Mouse (Mus musculus): ENCODE measurements around the gene Lbh. TPM values are rescaled to one million over a fixed set of nuclear protein-coding genes. Genes with fewer than 3 reads are reported as not detected.

Gene Lbh
- polyA plus RNA-seq (2016; fragmentation: Nextera tagmentation; extraction: Ambion mirVana), result 2.1 and 2.2 TPM in 2 replicates

GRCm38 (mm10) chr17:72918053-72918452, at the start of gene Lbh:
Gene Lbh (plus strand): TSS chr17:72918305.
- H3K4me3 ChIP-seq, result peak within 1 kb of the TSS; percentile 79

DNA sequence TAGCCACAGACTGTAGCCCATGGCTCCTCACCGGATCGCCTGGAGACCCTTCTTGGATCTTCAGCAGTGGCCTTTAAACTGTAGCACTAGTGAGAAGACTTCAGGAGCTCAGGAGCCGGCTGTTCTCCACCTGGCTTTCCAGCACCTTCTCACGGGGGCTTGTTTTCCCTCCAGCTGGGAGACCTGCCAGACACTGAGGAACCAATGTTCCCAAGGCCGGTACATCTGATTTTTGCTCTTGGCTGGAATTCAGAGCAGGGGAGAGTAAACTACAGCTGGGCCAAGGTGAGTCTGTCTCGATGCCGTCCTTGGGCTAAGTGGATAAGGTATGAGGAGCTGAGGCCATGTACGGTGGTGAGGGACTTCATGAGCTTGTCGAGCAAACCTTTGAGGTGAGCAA, 39.1 kb upstream of the Lbh start:
- Histone ChIP-seq H3K4me3 (no peak overlapping the region), H3K27ac (replicated peaks) (no peak overlapping the region), H3K36me3 (replicated peaks) (no peaks in the 10 kb centered on the region), H3K27me3 (replicated peaks; ENCODE audit: low read depth, poor library complexity, severe bottlenecking) (no peaks in the 10 kb centered on the region), H3K9me3 (no peaks in the 10 kb centered on the region), H3K4me1 (0 out of 2 replicates have a peak, but pooled peaks cover 2% of the 10 kb centered on the region)
- WGBS, result 91% methylated on average over 9 of the region's 9 CpGs
- no peak for DNase-seq (ENCODE audit: low spot score)

More at GRCm38 (mm10) chr17:72918053-72918452, at the start of gene Lbh:
- Histone ChIP-seq H3K27ac (replicated peaks) (peak within 1 kb of the TSS; percentile 92), H3K27me3 (replicated peaks; ENCODE audit: low read depth, poor library complexity, severe bottlenecking) (peaks cover 21% of the 10 kb centered on the region), H3K4me1 (peaks cover 45% of the 10 kb centered on the region), H3K36me3 (replicated peaks) (peaks cover 19% of the 10 kb centered on the region), H3K9me3 (no peaks in the 10 kb centered on the region)
- peak; percentile 94 for DNase-seq (ENCODE audit: low spot score)
- 0% methylated on average over 35 of the region's 35 CpGs for WGBS

DNA sequence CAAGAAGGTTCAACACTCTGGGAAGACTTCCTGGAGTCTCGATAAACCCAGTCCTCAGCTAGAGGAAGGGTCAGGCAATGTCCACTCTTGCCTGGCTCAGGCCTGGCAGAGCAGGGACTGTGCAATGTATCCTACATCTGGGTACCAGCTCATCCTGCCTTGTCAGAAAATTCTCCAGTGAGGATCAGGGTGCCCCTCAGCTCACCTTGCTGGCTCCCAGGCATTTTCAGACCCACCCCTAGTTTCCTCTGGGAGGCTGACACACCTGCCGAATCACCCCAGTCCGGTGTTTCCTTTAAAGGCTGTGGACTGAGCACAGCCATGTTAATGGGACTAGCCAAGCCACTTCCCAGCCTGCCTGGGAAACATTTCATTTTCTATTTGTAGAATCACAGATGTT, 37.9 kb upstream of the Lbh start:
- no peaks in the 10 kb centered on the region for H3K27me3 ChIP-seq (replicated peaks; ENCODE audit: low read depth, poor library complexity, severe bottlenecking)
- no peak overlapping the region for H3K27ac ChIP-seq (replicated peaks)
- H3K9me3 ChIP-seq, result no peaks in the 10 kb centered on the region
- H3K4me1 ChIP-seq, result 0 out of 2 replicates have a peak, but pooled peaks cover 2% of the 10 kb centered on the region
- DNase-seq (ENCODE audit: low spot score), result no peak
- H3K4me3 ChIP-seq, result no peak overlapping the region
- no peaks in the 10 kb centered on the region for H3K36me3 ChIP-seq (replicated peaks)
- WGBS, result 77% methylated on average over 3 of the region's 3 CpGs

DNA sequence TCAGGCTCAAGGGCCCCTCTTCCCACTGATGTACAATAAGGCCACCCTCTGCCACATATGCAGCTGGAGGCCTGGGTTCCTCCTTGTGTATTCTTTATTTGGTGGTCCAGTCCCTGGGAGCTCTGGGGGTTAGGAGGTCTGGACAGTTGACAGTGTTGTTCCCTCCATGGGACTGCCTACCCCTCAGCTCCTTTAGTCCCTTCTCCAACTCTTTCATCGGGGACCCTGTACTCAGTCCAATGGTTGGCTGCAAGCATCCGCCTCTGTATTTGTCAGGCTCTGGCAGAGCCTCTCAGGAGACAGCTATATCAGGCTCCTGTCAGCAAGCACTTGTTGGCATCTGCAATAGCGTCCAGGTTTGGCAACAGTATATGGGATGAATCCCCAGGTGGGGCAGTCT, 37.1 kb upstream of the Lbh start:
- H3K36me3 ChIP-seq (replicated peaks), result no peaks in the 10 kb centered on the region
- WGBS, result 70% methylated on average over 3 of the region's 3 CpGs
- H3K4me1 ChIP-seq, result 0 out of 2 replicates have a peak, but pooled peaks cover 2% of the 10 kb centered on the region
- no peaks in the 10 kb centered on the region for H3K9me3 ChIP-seq
- no peak overlapping the region for H3K27ac ChIP-seq (replicated peaks)
- H3K27me3 ChIP-seq (replicated peaks; ENCODE audit: low read depth, poor library complexity, severe bottlenecking), result no peaks in the 10 kb centered on the region
- H3K4me3 ChIP-seq, result no peak overlapping the region
- DNase-seq (ENCODE audit: low spot score), result no peak

GRCm38 (mm10) chr17:72881804-72882203, 36.3 kb upstream of the Lbh start:
- no peak for DNase-seq (ENCODE audit: low spot score)
- Histone ChIP-seq H3K4me1 (0 out of 2 replicates have a peak, but pooled peaks cover 2% of the 10 kb centered on the region), H3K27me3 (replicated peaks; ENCODE audit: low read depth, poor library complexity, severe bottlenecking) (no peaks in the 10 kb centered on the region), H3K9me3 (no peaks in the 10 kb centered on the region), H3K36me3 (replicated peaks) (no peaks in the 10 kb centered on the region), H3K4me3 (no peak overlapping the region), H3K27ac (replicated peaks) (no peak overlapping the region)
- 54% methylated on average over 1 of the region's 1 CpGs for WGBS

- 0 out of 2 replicates have a peak, but pooled peaks cover 7% of the 10 kb centered on the region for H3K27me3 ChIP-seq (replicated peaks; ENCODE audit: low read depth, poor library complexity, severe bottlenecking)
- peak overlapping the region; percentile 28; the same call in 1 of the 2 replicates for H3K4me3 ChIP-seq
- DNase-seq (ENCODE audit: low spot score), result peak; percentile 70
- WGBS, result 13% methylated on average over 20 of the region's 20 CpGs
- no peak overlapping the region for H3K27ac ChIP-seq (replicated peaks)
- no peaks in the 10 kb centered on the region for H3K9me3 ChIP-seq
- H3K36me3 ChIP-seq (replicated peaks), result no peaks in the 10 kb centered on the region
- peaks cover 13% of the 10 kb centered on the region for H3K4me1 ChIP-seq
Measured at GRCm38 (mm10) chr17:72889556-72890397, 28.3 kb upstream of the Lbh start.

DNA sequence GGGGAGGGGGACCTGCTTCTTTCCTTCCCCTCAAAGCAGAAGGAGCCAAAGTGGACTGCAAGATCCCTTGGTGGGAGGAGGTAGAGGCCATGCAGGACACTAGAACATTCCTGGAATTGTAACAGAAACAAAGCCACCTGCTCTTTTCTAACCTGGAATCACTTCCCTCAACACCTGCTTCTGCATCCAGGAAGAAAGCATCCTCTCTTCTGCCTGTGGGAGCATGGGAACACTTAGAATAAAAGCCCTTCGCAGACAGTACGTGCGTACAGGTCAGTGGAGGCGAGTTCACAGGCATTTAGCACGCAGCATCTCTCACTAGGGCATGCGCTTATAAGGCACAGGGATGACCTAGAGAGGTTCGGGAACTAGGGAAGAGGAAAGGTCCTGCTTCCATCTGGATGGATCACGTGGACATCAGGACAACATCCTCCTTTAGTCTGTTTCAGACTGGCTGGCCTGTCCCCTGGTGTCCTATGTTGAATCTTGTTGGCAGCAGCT, 27.7 kb upstream of the Lbh start:
- Histone ChIP-seq H3K9me3 (no peaks in the 10 kb centered on the region), H3K4me1 (peaks cover 13% of the 10 kb centered on the region), H3K36me3 (replicated peaks) (no peaks in the 10 kb centered on the region), H3K4me3 (0 out of 2 replicates have a peak overlapping the region, but pooled peaks have one; percentile 28), H3K27me3 (replicated peaks; ENCODE audit: low read depth, poor library complexity, severe bottlenecking) (0 out of 2 replicates have a peak, but pooled peaks cover 7% of the 10 kb centered on the region), H3K27ac (replicated peaks) (no peak overlapping the region)
- 48% methylated on average over 8 of the region's 8 CpGs for WGBS
- DNase-seq (ENCODE audit: low spot score), result no peak

- Histone ChIP-seq H3K27ac (replicated peaks) (no peak overlapping the region), H3K4me1 (peaks cover 13% of the 10 kb centered on the region), H3K4me3 (no peak overlapping the region), H3K9me3 (no peaks in the 10 kb centered on the region), H3K27me3 (replicated peaks; ENCODE audit: low read depth, poor library complexity, severe bottlenecking) (0 out of 2 replicates have a peak, but pooled peaks cover 7% of the 10 kb centered on the region), H3K36me3 (replicated peaks) (no peaks in the 10 kb centered on the region)
- 89% methylated on average over 6 of the region's 6 CpGs for WGBS
- DNase-seq (ENCODE audit: low spot score), result no peak
Measured at GRCm38 (mm10) chr17:72891556-72891955, 26.5 kb upstream of the Lbh start.

- Histone ChIP-seq H3K36me3 (replicated peaks) (no peaks in the 10 kb centered on the region), H3K27ac (replicated peaks) (no peak overlapping the region)
- 89% methylated on average over 3 of the region's 3 CpGs for WGBS
Measured at GRCm38 (mm10) chr17:72895506-72895905, 22.6 kb upstream of the Lbh start.

DNA sequence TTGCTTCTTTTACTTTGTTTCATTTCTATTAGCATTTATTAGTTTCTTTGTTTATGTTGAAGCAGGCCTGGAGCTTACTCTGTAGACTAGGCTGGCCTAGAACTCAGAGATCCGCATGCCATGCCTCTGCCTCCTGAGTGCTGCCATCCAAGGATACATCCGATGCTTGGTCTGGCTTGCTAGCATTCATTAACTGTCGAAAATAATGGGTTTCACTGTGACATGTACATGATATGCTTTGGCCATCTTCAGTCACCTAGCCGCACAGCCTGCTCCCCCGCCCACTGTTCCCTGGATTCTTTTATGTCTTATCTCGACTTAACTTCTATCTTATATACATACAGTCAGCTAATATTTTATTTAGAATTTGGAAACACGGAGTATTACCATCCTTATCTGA, 21.0 kb upstream of the Lbh start:
- Histone ChIP-seq H3K4me3 (no peak overlapping the region), H3K4me1 (no peaks in the 10 kb centered on the region), H3K36me3 (replicated peaks) (no peaks in the 10 kb centered on the region), H3K27ac (replicated peaks) (no peak overlapping the region), H3K9me3 (no peaks in the 10 kb centered on the region), H3K27me3 (replicated peaks; ENCODE audit: low read depth, poor library complexity, severe bottlenecking) (no peaks in the 10 kb centered on the region)
- WGBS, result 90% methylated on average over 7 of the region's 7 CpGs
- no peak for DNase-seq (ENCODE audit: low spot score)

More at GRCm38 (mm10) chr17:72895506-72895905, 22.6 kb upstream of the Lbh start:
- Histone ChIP-seq H3K9me3 (no peaks in the 10 kb centered on the region), H3K4me3 (no peak overlapping the region), H3K4me1 (peaks cover 3% of the 10 kb centered on the region), H3K27me3 (replicated peaks; ENCODE audit: low read depth, poor library complexity, severe bottlenecking) (no peaks in the 10 kb centered on the region)
- no peak for DNase-seq (ENCODE audit: low spot score)

DNA sequence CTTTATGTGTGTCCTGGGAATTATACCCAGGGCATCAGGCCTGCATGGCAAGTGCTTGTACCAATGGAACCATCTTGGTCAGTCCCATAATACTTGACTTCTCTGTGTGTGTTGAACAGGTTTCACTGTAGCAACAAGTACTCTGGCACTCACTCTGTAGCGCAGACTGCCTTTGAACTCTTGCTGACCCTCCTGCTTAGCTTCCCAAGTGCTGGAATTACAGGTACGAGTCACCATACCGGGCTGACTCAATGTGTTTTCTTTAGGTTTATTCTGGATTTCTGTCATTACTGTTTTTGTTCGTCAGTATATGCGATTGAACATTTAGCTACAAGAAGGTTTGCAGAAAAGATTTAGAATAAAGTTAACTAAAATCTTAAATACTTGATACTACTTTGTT, 20.1 kb upstream of the Lbh start:
- Histone ChIP-seq H3K4me3 (no peak overlapping the region), H3K36me3 (replicated peaks) (no peaks in the 10 kb centered on the region), H3K27me3 (replicated peaks; ENCODE audit: low read depth, poor library complexity, severe bottlenecking) (no peaks in the 10 kb centered on the region), H3K27ac (replicated peaks) (no peak overlapping the region), H3K9me3 (no peaks in the 10 kb centered on the region), H3K4me1 (no peaks in the 10 kb centered on the region)
- no peak for DNase-seq (ENCODE audit: low spot score)
- 83% methylated on average over 5 of the region's 5 CpGs for WGBS

DNA sequence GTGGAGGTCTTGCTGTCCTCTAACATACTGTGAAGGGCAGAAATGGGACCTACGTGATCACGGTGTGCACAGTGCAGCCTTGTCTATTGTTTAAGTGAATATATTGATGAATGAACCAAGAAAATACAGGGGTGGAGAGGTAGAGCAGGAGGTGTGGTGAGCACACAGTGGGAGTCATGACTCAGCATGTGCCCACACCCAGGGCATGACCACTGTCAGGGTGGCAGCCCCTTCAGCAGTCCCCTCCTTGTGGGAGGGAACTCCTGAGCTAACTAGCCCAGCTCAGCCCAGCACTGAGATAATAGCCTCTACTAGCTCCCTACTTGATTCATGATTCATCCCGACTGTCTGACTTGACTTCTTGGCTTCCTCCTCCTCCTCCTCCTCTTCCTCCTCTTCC, 19.3 kb upstream of the Lbh start:
- Histone ChIP-seq H3K9me3 (no peaks in the 10 kb centered on the region), H3K27ac (replicated peaks) (no peak overlapping the region), H3K27me3 (replicated peaks; ENCODE audit: low read depth, poor library complexity, severe bottlenecking) (no peaks in the 10 kb centered on the region), H3K4me1 (no peaks in the 10 kb centered on the region), H3K4me3 (no peak overlapping the region), H3K36me3 (replicated peaks) (no peaks in the 10 kb centered on the region)
- no peak for DNase-seq (ENCODE audit: low spot score)
- WGBS, result 73% methylated on average over 3 of the region's 3 CpGs

DNA sequence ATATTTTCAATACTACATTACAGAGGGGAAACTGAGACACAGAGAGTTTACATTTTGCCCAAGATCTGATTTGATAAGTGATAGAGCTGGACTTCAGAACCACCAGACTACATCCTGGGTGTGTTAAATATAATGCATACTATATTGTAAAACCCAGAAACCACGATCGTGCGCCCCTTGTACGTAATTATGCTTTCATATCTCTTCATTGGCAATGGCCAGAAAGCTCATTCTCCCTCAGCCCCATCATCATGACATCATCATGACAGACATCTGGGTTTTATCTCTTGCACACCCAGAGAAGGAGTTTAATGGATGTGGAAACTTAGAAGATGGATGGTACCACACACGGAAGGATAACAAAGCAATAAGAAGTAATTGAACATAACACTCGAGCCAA, 17.1 kb upstream of the Lbh start:
- H3K4me1 ChIP-seq, result no peaks in the 10 kb centered on the region
- no peak overlapping the region for H3K4me3 ChIP-seq
- 94% methylated on average over 6 of the region's 6 CpGs for WGBS
- H3K36me3 ChIP-seq (replicated peaks), result no peaks in the 10 kb centered on the region
- no peaks in the 10 kb centered on the region for H3K9me3 ChIP-seq
- DNase-seq (ENCODE audit: low spot score), result no peak
- no peaks in the 10 kb centered on the region for H3K27me3 ChIP-seq (replicated peaks; ENCODE audit: low read depth, poor library complexity, severe bottlenecking)
- no peak overlapping the region for H3K27ac ChIP-seq (replicated peaks)

All from embryonic facial prominence, embryonic 10.5 days (tissue).